Mouse (Mus musculus): ENCODE data around the gene Kctd17.

DNA sequence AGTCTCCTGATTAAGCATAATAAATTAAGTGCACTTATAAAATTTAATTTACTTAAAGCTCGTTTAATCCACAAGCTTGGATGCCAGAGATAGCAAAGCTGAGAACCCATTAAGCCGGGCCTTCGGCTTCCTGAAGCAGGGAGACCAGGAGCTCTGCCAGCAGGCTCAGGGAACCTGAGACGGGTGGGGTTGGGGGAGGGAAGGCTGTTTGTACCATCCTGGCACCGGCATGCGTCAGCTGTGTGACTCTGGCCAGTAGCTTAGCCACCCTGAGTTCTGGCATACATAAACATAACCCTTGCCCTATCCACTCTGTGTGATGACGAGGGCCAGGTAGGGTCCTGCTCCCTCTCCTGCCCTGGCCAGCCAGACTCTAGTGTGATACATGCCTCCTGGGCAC lies 27.7 kb downstream of the Kctd17 start:
- TF ChIP-seq FLI1 (IDR thresholded peaks at IDR 0.05; ENCODE audit: low read length) (no peak), GATA1 (IDR thresholded peaks at IDR 0.05; ENCODE audit: borderline replicate concordance, low read length) (no peak)

Data from megakaryocyte, embryonic 14.5 days (primary cell).